Mouse (Mus musculus): Measurements from ENCODE around the gene Sox2. TPM values are rescaled to one million over a fixed set of nuclear protein-coding genes. Genes with fewer than 3 reads are reported as not detected.

The Sox2 gene
- polyA plus RNA-seq, 1 experiment: not detected

DNA sequence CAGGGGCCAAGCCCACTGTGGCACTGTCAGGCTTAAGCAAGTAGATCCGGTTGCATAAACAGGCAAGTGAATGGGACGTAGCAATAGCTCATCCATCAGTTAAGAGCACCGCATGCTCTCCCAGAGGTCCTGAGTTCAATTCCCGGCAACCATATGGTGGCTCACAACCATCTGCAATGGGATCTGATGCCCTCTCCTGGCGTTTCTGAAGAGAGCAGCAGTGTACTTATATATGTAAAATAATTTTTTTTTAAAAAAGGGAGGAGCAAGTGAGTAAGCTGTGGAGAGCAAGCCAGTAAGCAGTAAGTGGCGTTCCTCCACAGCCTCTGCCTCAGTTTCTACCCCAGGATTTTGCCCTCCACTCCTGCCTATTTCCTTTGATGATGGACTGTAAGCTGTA, 37.9 kb downstream of the Sox2 start:
- no peaks in the 10 kb centered on the region for H3K4me1 ChIP-seq (ENCODE audit: control insufficient read depth, insufficient read depth, low read length)
- TF ChIP-seq POLR2A (IDR thresholded peaks at IDR 0.05; ENCODE audit: borderline replicate concordance, low read depth, low read length) (no peak), CTCF (IDR thresholded peaks at IDR 0.05; ENCODE audit: low read depth, low read length) (no peak)
- no peak overlapping the region for H3K27ac ChIP-seq (ENCODE audit: insufficient read depth, low read depth, low read length)
- H3K4me3 ChIP-seq (ENCODE audit: insufficient read depth, low read length): no peak overlapping the region

DNA sequence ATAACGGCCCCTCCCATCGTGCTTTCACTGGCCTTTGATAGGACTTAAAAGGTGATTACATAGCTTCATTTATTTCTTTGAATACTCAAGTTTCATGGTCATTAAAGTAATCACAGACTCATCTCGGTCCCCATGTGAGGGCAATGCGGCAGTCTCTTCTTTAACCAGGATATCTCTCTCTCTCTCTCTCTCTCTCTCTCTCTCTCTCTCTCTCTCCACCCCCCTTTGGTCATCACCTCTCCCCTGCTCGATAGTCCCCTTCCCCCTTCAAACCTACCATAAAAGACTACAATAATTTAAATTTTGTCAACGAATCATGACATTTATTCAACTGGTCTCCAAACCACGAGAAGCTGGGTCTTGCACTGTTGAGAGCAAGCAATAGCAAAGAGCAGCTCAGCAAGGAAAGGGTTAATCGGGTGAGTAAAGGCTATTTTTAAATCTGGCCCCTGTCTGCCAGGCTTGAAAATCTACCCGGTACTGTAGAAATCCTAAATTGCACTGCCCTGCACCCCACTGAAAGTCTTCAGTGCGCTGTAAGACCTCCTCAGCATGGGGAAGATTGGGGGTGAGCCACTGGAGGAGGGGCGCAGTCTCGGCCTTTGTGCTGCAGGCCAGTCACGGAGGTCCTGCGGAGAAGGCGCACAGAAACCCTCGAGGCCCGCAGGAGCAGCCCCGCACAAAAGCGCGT, 41.6 kb downstream of the Sox2 start:
- TF ChIP-seq CTCF (IDR thresholded peaks at IDR 0.05; ENCODE audit: low read depth, low read length): no peak
- no peak for TF ChIP-seq POLR2A (IDR thresholded peaks at IDR 0.05; ENCODE audit: borderline replicate concordance, low read depth, low read length)
- H3K4me3 ChIP-seq (ENCODE audit: insufficient read depth, low read length): no peak overlapping the region

DNA sequence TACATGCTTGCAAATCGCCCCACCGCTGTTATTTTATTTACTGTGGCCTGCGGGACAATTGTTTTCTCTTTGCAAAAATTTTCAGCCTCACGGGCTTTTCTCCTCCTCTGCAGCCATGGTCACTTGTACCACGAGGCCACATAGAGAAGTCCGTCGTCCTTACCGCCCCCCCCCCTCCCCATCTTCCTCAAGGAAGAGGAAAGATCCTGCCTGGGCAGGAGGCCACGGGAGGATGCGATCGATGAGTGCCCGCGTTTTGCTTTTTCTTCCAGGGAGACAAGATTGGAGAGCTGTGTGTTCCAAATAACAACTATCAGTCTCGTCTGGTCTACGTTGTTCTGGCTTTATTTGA, 42.2 kb downstream of the Sox2 start:
- Histone ChIP-seq H3K4me3 (ENCODE audit: insufficient read depth, low read length) (no peak overlapping the region), H3K27ac (ENCODE audit: insufficient read depth, low read depth, low read length) (no peak overlapping the region), H3K4me1 (ENCODE audit: control insufficient read depth, insufficient read depth, low read length) (no peaks in the 10 kb centered on the region)
- TF ChIP-seq POLR2A (IDR thresholded peaks at IDR 0.05; ENCODE audit: borderline replicate concordance, low read depth, low read length): no peak
- TF ChIP-seq CTCF (IDR thresholded peaks at IDR 0.05; ENCODE audit: low read depth, low read length): no peak

More for the DNA sequence above, 41.6 kb downstream of the Sox2 start:
- H3K4me1 ChIP-seq (ENCODE audit: control insufficient read depth, insufficient read depth, low read length): no peaks in the 10 kb centered on the region
- no peak overlapping the region for H3K27ac ChIP-seq (ENCODE audit: insufficient read depth, low read depth, low read length)

Data from bone marrow macrophage, adult 2 months (primary cell).